Comparison of ENCODE assay signal across 17 mouse cellular contexts in genomic region chr17:66781910-66782309, GRCm38 (mm10).
DNase-seq lines count a peak whose midpoint lies in the region; ATAC-seq and TF ChIP-seq lines count a peak whose summit lies in the region.
"Had no signal": no experiment of that assay in that cellular context is flagged by ENCODE, and none has a peak within 500 bp of the region (broad histone marks: within the 10 kb centered on the region; RNA-seq: fewer than 3 reads in every experiment).

No protein-coding gene starts in this region.

- 59% methylated on average over 3 of the region's 3 CpGs for WGBS in intestine, embryonic 14.5 days
- WGBS in intestine, postnatal 0 days = 61% methylated on average over 3 of the region's 3 CpGs
- WGBS in midbrain, embryonic 13.5 days = 92% methylated on average over 3 of the region's 3 CpGs
- WGBS in midbrain, embryonic 15.5 days = 87% methylated on average over 3 of the region's 3 CpGs

- H3K27ac ChIP-seq in intestine, embryonic 14.5 days (ENCODE audit: low read depth) = no peak overlapping the region
- no peak overlapping the region for H3K27ac ChIP-seq in intestine, postnatal 0 days (ENCODE audit: low read depth, low read length)
- no peak overlapping the region for H3K27ac ChIP-seq in midbrain, embryonic 13.5 days
- H3K27ac ChIP-seq in midbrain, embryonic 15.5 days = no peak overlapping the region
- H3K27ac ChIP-seq: embryonic facial prominence, embryonic 12.5 days; limb, embryonic 15.5 days; neural tube, embryonic 15.5 days had no signal

- no peaks in the 10 kb centered on the region for H3K27me3 ChIP-seq in intestine, embryonic 14.5 days (replicated peaks; ENCODE audit: control insufficient read depth, insufficient read depth, low read length)
- H3K27me3 ChIP-seq in intestine, postnatal 0 days (replicated peaks; ENCODE audit: control insufficient read depth, insufficient read depth, low read length) = no peaks in the 10 kb centered on the region
- H3K27me3 ChIP-seq in midbrain, embryonic 13.5 days = no peaks in the 10 kb centered on the region
- no peaks in the 10 kb centered on the region for H3K27me3 ChIP-seq in midbrain, embryonic 15.5 days (replicated peaks)
- H3K27me3 ChIP-seq: CH12.LX; embryonic facial prominence, embryonic 12.5 days; limb, embryonic 15.5 days; neural tube, embryonic 15.5 days had no signal

- H3K9ac ChIP-seq in intestine, embryonic 14.5 days (ENCODE audit: low read length) = no peak overlapping the region
- H3K9ac ChIP-seq in intestine, postnatal 0 days (ENCODE audit: low read depth, low read length) = no peak overlapping the region
- no peak overlapping the region for H3K9ac ChIP-seq in midbrain, embryonic 13.5 days (replicated peaks)
- no peak overlapping the region for H3K9ac ChIP-seq in midbrain, embryonic 15.5 days
- H3K9ac ChIP-seq: embryonic facial prominence, embryonic 12.5 days; limb, embryonic 15.5 days; neural tube, embryonic 15.5 days had no signal

- peaks cover 3% of the 10 kb centered on the region; the same call in 1 of the 2 replicates for H3K4me1 ChIP-seq in intestine, embryonic 14.5 days (replicated peaks; ENCODE audit: control insufficient read depth, insufficient read depth, low read length)
- no peaks in the 10 kb centered on the region for H3K4me1 ChIP-seq in intestine, postnatal 0 days (replicated peaks; ENCODE audit: control insufficient read depth, insufficient read depth, low read length)
- H3K4me1 ChIP-seq in midbrain, embryonic 13.5 days (replicated peaks) = peaks cover 22% of the 10 kb centered on the region
- peaks cover 21% of the 10 kb centered on the region for H3K4me1 ChIP-seq in midbrain, embryonic 15.5 days
- H3K4me1 ChIP-seq: embryonic facial prominence, embryonic 12.5 days had no signal

- TF ChIP-seq CTCF in intestine, postnatal 0 days (IDR thresholded peaks at IDR 0.05; ENCODE audit: low read depth) = no peak

- H3K9me3 ChIP-seq in intestine, embryonic 14.5 days (ENCODE audit: control insufficient read depth, low read length) = no peaks in the 10 kb centered on the region
- no peaks in the 10 kb centered on the region for H3K9me3 ChIP-seq in intestine, postnatal 0 days (ENCODE audit: control insufficient read depth)
- no peaks in the 10 kb centered on the region for H3K9me3 ChIP-seq in midbrain, embryonic 13.5 days
- no peaks in the 10 kb centered on the region for H3K9me3 ChIP-seq in midbrain, embryonic 15.5 days
- H3K9me3 ChIP-seq: embryonic facial prominence, embryonic 12.5 days; limb, embryonic 15.5 days; neural tube, embryonic 15.5 days had no signal

- H3K4me2 ChIP-seq in intestine, embryonic 14.5 days (ENCODE audit: low read length) = no peak overlapping the region
- H3K4me2 ChIP-seq in intestine, postnatal 0 days (replicated peaks; ENCODE audit: low read depth) = no peak overlapping the region
- H3K4me2 ChIP-seq in midbrain, embryonic 13.5 days (replicated peaks) = no peak overlapping the region
- H3K4me2 ChIP-seq in midbrain, embryonic 15.5 days = no peak overlapping the region
- H3K4me2 ChIP-seq: embryonic facial prominence, embryonic 12.5 days; limb, embryonic 15.5 days; neural tube, embryonic 15.5 days had no signal

- no peaks in the 10 kb centered on the region for H3K36me3 ChIP-seq in intestine, embryonic 14.5 days (ENCODE audit: control insufficient read depth, insufficient read depth, low read length)
- no peaks in the 10 kb centered on the region for H3K36me3 ChIP-seq in intestine, postnatal 0 days (ENCODE audit: control insufficient read depth, insufficient read depth)
- no peaks in the 10 kb centered on the region for H3K36me3 ChIP-seq in midbrain, embryonic 13.5 days
- no peaks in the 10 kb centered on the region for H3K36me3 ChIP-seq in midbrain, embryonic 15.5 days (replicated peaks)
- H3K36me3 ChIP-seq: embryonic facial prominence, embryonic 12.5 days; limb, embryonic 15.5 days; neural tube, embryonic 15.5 days had no signal

- no peak for ATAC-seq in intestine, embryonic 14.5 days (replicated peaks; ENCODE audit: low FRiP score, low TSS enrichment, low read depth)
- no peak for ATAC-seq in intestine, postnatal 0 days
- ATAC-seq in midbrain, embryonic 13.5 days = 0 out of 2 replicates have a peak, but pooled peaks have one; percentile 5
- no peak for ATAC-seq in midbrain, embryonic 15.5 days (replicated peaks)
- ATAC-seq: intestine, embryonic 16.5 days had no signal

- peak; percentile 41 for DNase-seq in adrenal gland, postnatal 14 days
- no peak for DNase-seq in adrenal gland, postnatal 4 days (ENCODE audit: low spot score in 2 of 2)
- DNase-seq in intestine, embryonic 14.5 days (ENCODE audit: low spot score) = peak; percentile 48
- DNase-seq in right cerebral cortex, postnatal 36 days (ENCODE audit: low spot score in 2 of 2) = peak; percentile 35 to 38
- no peak for DNase-seq in ovary, postnatal 14 days (ENCODE audit: low spot score)
- DNase-seq: cerebellum, adult 11 months; cerebellum, postnatal 36 days; kidney, postnatal 10 days; retina, postnatal 1 day had no signal

- no peak overlapping the region for H3K4me3 ChIP-seq in intestine, embryonic 14.5 days (ENCODE audit: low read depth, low read length)
- H3K4me3 ChIP-seq in intestine, postnatal 0 days (ENCODE audit: low read depth, low read length) = no peak overlapping the region
- no peak overlapping the region for H3K4me3 ChIP-seq in midbrain, embryonic 13.5 days (replicated peaks)
- H3K4me3 ChIP-seq in midbrain, embryonic 15.5 days = no peak overlapping the region
- H3K4me3 ChIP-seq: embryonic facial prominence, embryonic 12.5 days; limb, embryonic 15.5 days; neural tube, embryonic 15.5 days had no signal

Comparison
In these comparisons a context has a peak if more than half of its experiments do, and no peak if none do; other contexts are left out.
1. DNase-seq: peak in adrenal gland, postnatal 14 days (single experiment), intestine, embryonic 14.5 days (single experiment) and right cerebral cortex, postnatal 36 days (2 of 2); none in adrenal gland, postnatal 4 days (0 of 2) and ovary, postnatal 14 days (single experiment).